Mouse (Mus musculus) right cerebral cortex, postnatal 25 days (tissue): Measurements from ENCODE around the gene Serinc2.

Source experiments
- DNase-seq: peaks from one replicate; pipeline ENCODE4 v3.0.0; 2022

The Serinc2 gene

GRCm38 (mm10) chr4:130279105-130279504 is at the start of gene Serinc2:
Gene Serinc2, minus strand, starts transcription at chr4:130279205.
- DNase-seq = no peak

DNA sequence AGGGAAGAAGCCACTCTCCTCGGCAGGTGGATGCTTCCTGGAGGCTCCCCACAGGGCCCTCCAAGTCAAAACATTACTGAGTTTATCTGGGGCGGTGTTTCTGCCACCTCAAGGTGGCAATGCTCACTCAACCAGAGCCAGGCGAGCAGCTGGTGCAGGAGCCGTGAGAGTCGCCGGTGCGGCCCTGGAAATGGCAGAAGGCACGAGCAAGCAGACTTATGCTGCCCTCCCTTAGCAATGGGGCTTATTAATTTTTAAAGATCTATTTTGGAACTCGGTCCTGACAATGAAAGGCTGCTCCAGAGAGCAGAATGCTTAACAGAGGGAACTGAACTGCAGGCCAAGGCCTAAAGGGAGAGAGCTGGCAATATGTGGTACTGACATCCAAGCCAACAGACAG is 48.4 kb upstream of the Serinc2 start:
- DNase-seq = no peak

GRCm38 (mm10) chr4:130325446-130325845 is 46.4 kb upstream of the Serinc2 start:
- DNase-seq = no peak

DNA sequence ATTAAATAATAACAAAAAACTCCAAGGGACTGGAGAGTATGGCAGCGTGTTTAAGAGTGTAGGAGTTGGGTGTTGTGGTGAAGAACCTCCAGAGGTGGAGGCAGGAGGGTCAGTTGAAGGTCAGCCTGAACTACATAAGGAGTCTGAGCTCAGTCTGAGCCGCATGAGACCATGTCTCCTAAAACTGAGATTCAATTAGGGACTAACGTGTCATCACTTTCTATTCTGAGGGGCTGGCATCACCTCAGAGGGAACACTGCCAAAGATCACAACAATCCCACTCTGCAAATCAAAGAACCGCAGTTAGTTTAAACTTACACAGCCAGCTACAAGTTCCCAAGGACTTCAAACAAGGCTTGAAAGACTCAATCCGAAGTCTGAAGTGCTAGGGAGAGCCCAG is 44.6 kb upstream of the Serinc2 start:
- DNase-seq = no peak

DNA sequence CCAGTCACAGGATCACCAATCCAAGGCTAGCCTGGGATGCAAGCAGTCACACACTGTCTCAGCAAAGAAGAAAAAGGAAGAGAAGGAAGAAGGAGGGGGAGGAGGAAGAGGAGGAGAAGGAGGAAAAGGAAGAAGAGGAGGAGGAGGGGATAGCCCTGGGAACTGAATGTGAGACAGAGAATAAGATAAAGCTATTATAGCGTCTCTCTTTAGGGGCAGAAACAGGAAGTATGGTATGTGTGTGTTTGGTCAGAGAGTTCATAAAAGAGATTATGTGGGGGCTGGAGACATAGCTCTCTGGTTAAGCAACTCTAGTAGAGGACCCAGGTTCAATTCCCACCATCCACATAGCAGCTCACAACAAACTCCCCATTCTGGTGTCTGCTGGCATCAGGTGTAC is 44.2 kb upstream of the Serinc2 start:
- no peak for DNase-seq

GRCm38 (mm10) chr4:130322567-130322966 is 43.6 kb upstream of the Serinc2 start:
- DNase-seq = no peak

GRCm38 (mm10) chr4:130321640-130322039 is 42.6 kb upstream of the Serinc2 start:
- no peak for DNase-seq

DNA sequence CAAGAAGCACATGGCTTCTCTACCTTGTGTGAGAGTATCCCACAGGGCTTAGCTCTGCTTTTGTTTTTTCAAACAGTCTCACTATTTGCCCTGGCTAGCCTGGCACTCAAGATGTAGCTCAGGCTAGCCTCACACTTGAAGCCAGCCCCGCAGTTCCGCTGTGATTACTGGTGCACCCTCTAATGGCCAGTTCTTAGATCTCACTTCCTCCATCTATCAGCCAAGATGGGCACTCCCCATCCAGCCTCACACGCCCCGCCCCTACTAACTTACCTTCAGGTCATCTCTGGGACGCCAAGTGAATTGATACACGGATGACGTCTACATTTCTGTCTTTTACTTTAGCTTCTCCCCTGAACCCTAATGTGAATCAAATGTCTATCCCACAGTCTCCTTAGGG is 40.6 kb upstream of the Serinc2 start:
- no peak for DNase-seq

GRCm38 (mm10) chr4:130318122-130318521 is 39.1 kb upstream of the Serinc2 start:
- no peak for DNase-seq

DNA sequence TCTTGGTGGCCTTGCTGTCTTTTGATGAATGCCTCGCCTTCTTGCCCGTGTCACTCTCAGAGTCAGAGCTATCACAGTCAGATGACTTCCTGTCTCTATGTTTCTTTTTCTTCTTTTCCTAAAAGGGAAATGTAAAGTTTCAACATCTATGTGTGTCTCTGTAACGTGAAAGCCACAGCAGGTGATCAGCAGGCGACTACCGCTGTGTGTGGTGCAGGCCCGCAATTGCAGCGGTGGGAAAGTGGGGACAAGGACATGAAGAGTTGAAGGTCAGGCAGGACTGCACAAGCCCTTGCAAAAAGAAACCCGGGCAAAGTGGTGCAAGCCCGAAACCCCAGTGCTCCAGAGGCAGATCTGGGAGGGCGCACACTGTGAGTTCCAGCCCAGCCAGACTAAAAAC is 37.7 kb upstream of the Serinc2 start:
- no peak for DNase-seq

DNA sequence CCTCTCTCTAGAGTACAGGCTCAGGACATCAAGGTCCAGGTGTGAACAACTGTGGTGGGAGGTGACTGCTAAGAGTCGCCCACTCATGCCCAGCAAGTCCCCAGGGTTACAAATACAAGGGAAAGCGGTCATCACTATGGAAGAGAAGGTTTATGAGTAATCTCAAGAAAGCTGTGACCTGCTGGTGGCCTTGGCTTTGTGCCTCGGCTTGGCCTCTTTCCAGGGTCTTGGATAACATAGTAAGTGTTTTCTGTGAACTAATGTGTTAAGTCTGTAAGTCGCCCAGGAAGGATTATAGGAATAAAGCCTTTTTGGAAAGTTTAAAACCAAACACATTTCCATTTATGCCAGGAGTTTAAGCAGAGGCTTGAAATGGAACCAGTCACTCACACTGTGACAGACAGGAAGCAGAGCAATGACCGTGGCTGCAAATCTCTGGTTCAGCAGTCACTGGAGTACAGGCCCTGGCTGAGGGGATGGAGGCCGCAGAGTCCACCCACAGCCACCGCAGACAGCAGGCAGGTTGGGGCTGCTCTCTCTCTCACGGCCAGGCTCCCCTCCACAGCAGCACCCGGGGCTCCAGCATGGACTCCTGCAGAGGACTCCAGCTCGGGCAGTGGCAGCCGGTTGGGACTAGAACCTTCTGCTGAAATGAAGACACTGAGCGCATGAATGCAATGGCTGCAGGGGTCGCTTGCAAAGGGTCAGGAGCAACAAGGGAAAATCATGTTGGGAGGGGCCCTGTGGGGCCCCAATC is 36.9 kb upstream of the Serinc2 start:
- no peak for DNase-seq

GRCm38 (mm10) chr4:130313552-130313951 is 34.5 kb upstream of the Serinc2 start:
- DNase-seq = no peak

- no peak for DNase-seq
These were observed 33.5 kb upstream of the Serinc2 start for GRCm38 (mm10) chr4:130312526-130312925.

DNA sequence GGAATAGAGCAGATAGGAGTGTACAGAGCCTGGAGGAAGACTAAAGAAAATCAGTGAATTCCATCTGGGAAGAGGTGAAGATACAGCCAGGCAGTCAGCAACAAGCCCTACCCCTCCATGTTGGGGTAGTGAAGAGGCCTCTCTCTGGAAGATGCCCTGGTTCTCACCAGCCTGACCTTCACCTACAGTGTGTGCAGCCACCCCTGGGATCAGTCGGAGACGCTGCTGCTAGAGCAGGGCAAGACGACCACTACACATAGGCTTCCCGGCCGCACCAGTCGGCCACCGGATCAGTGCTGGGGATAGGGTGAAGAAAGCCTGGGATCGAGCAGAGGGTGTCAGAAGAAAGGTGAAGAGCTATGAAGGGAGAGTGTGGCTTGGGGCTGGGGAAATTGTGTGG is 30.2 kb upstream of the Serinc2 start:
- DNase-seq = no peak

DNA sequence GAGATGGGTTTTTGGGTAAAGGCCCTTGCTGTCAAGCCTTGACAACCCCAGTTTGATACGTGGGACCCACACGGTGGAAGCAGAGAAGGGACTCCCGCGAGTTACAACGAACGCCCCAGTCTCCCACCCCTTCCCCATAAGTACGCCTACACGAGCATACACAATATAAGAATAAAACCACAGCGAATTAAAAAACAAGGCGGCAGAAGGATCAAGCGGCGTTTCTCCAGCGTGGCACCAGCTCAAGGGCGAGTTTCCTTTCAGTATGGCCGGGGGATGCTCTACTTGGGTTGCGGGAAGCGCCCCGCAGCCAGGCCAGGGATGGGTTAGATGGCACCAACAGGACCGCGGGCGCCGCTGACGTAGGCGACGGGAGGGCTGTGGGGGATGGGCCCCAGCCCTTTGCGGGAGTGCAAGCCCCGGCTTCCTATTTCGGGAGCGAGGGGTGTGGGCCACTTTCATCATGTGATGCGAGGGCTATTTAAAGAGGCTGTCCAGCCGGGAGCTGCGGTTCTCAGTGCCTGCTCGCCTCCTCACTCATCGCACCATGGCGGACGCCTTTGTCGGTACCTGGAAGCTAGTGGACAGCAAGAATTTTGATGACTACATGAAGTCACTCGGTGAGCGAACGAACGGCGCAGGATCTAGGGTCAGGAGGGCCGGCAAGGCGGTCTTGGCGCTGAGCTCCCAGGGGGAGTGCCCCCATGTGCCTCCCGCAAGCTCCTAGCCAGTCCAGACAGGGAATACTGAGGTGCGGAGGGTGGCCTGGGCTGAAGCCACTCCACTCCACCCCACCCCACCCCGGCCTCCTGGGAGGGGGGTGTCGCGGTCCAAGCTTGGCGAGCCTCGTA is 29.5 kb upstream of the Serinc2 start, which contains the start of the genes Fabp3 and Gm10570:
TSS of gene Fabp3 (plus strand) at position 365 of the 851 bp plus-strand sequence.
TSS of gene Gm10570 (minus strand) at position 444 of the 851 bp plus-strand sequence.
- DNase-seq = peak; percentile 82

GRCm38 (mm10) chr4:130307851-130308230 is 28.8 kb upstream of the Serinc2 start:
- DNase-seq = peak; percentile 56

DNA sequence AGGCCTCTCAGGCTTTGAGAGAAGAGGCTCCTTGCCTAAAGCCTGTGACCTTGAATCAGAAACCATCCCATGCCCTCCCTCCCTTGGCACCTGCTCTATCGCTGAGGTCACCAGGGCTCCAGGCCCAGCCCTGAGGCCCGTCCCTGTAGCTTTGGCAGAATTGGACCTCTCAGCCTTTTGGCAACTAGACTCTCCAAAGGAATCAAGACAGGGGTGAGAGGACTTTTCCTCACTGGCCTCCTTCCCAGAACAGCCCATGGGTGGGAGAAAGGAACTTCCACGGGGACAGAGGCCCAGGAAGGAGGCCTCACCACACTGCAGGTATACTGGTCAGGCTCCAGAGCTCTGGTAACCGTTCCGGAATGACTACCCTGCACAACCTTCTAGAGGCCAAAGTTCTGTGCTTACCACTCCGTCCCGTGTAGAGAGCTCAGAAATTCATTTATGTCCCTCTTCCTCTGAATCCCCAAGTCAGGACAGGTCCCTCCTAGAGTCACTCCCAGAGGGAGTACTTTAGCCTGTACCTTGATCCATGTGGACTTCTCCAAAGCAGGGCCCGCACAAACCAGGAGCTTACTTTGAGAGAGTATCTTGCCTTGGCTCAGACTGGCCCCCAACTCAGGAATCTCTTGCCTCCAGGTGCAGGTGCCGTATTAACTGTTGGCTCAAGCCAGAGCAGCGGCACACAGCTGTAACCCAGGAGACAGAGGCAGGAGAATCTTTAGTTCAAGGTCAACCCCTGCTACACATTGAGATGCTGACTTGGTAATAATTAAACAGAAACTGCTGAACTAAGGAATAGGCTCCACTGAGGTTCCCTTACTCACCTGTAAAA is 28.0 kb upstream of the Serinc2 start:
- no peak for DNase-seq

- no peak for DNase-seq
These were observed 25.7 kb upstream of the Serinc2 start for GRCm38 (mm10) chr4:130304746-130305145.

- no peak for DNase-seq
These were observed 23.4 kb upstream of the Serinc2 start for GRCm38 (mm10) chr4:130302285-130302870.

- DNase-seq = no peak
These were observed 20.6 kb upstream of the Serinc2 start for GRCm38 (mm10) chr4:130299629-130300018.

GRCm38 (mm10) chr4:130298877-130299628 is 20.0 kb upstream of the Serinc2 start:
- DNase-seq = no peak

GRCm38 (mm10) chr4:130297123-130297529 is 18.1 kb upstream of the Serinc2 start:
- no peak for DNase-seq
